Mouse (Mus musculus): Measurements from ENCODE around the gene Gcn1l1.
"Not testable (repeated sequence)": the region's sequence is repeated elsewhere in the genome, so short reads cannot be mapped to it uniquely, and the experiment has no call there.

Gcn1l1 gene

GRCm38 (mm10) chr5:115564737-115565393 lies at the start of gene Gcn1l1:
TSS of gene Gcn1l1 (plus strand) at chr5:115565254.
- in situ Hi-C loops (cut with MboI; ENCODE audit: unreplicated experiment in 2 of 2) = no loop called here

- in situ Hi-C loops (cut with MboI; ENCODE audit: unreplicated experiment in 2 of 2) = no loop called here
These were observed 48.8 kb upstream of the Gcn1l1 start for GRCm38 (mm10) chr5:115516081-115516907.

- in situ Hi-C loops (cut with MboI; ENCODE audit: unreplicated experiment in 2 of 2) = no loop called here
These were observed 48.1 kb upstream of the Gcn1l1 start for GRCm38 (mm10) chr5:115516908-115517307.

- in situ Hi-C loops (cut with MboI; ENCODE audit: unreplicated experiment in 2 of 2) = no loop called here
These were observed 47.6 kb upstream of the Gcn1l1 start for GRCm38 (mm10) chr5:115517501-115517900.

GRCm38 (mm10) chr5:115518214-115518613 lies 46.8 kb upstream of the Gcn1l1 start:
- in situ Hi-C loops (cut with MboI; ENCODE audit: unreplicated experiment in 2 of 2) = not testable (repeated sequence)

- in situ Hi-C loops (cut with MboI; ENCODE audit: unreplicated experiment in 2 of 2) = no loop called here
These were observed 44.7 kb upstream of the Gcn1l1 start for GRCm38 (mm10) chr5:115520325-115520869.

GRCm38 (mm10) chr5:115521553-115522461 lies 43.2 kb upstream of the Gcn1l1 start:
- in situ Hi-C loops (cut with MboI; ENCODE audit: unreplicated experiment in 2 of 2) = no loop called here

- in situ Hi-C loops (cut with MboI; ENCODE audit: unreplicated experiment in 2 of 2) = no loop called here
These were observed 42.5 kb upstream of the Gcn1l1 start for GRCm38 (mm10) chr5:115522531-115522930.

GRCm38 (mm10) chr5:115522981-115523499 lies 42.0 kb upstream of the Gcn1l1 start:
- in situ Hi-C loops (cut with MboI; ENCODE audit: unreplicated experiment in 2 of 2) = no loop called here

- in situ Hi-C loops (cut with MboI; ENCODE audit: unreplicated experiment in 2 of 2) = no loop called here
These were observed 41.1 kb upstream of the Gcn1l1 start for GRCm38 (mm10) chr5:115523971-115524370.

- in situ Hi-C loops (cut with MboI; ENCODE audit: unreplicated experiment in 2 of 2) = no loop called here
These were observed 40.6 kb upstream of the Gcn1l1 start for GRCm38 (mm10) chr5:115524471-115524870.

GRCm38 (mm10) chr5:115525416-115525815 lies 39.6 kb upstream of the Gcn1l1 start:
- in situ Hi-C loops (cut with MboI; ENCODE audit: unreplicated experiment in 2 of 2) = no loop called here

- in situ Hi-C loops (cut with MboI; ENCODE audit: unreplicated experiment in 2 of 2) = no loop called here
These were observed 39.1 kb upstream of the Gcn1l1 start for GRCm38 (mm10) chr5:115525943-115526342.

GRCm38 (mm10) chr5:115526456-115527202 lies 38.4 kb upstream of the Gcn1l1 start:
- in situ Hi-C loops (cut with MboI; ENCODE audit: unreplicated experiment in 2 of 2) = no loop called here

- in situ Hi-C loops (cut with MboI; ENCODE audit: unreplicated experiment in 2 of 2) = no loop called here
These were observed 36.9 kb upstream of the Gcn1l1 start for GRCm38 (mm10) chr5:115528128-115528527.

- in situ Hi-C loops (cut with MboI; ENCODE audit: unreplicated experiment in 2 of 2) = no loop called here
These were observed 35.7 kb upstream of the Gcn1l1 start for GRCm38 (mm10) chr5:115529364-115529741.

- in situ Hi-C loops (cut with MboI; ENCODE audit: unreplicated experiment in 2 of 2) = no loop called here
These were observed 35.2 kb upstream of the Gcn1l1 start for GRCm38 (mm10) chr5:115529742-115530446.

GRCm38 (mm10) chr5:115530447-115530809 lies 34.6 kb upstream of the Gcn1l1 start:
- in situ Hi-C loops (cut with MboI; ENCODE audit: unreplicated experiment in 2 of 2) = no loop called here

- in situ Hi-C loops (cut with MboI; ENCODE audit: unreplicated experiment in 2 of 2) = no loop called here
These were observed 33.3 kb upstream of the Gcn1l1 start for GRCm38 (mm10) chr5:115531671-115532270.
